Mouse (Mus musculus): Measurements from ENCODE around the gene Fgd3.

The Fgd3 gene

DNA sequence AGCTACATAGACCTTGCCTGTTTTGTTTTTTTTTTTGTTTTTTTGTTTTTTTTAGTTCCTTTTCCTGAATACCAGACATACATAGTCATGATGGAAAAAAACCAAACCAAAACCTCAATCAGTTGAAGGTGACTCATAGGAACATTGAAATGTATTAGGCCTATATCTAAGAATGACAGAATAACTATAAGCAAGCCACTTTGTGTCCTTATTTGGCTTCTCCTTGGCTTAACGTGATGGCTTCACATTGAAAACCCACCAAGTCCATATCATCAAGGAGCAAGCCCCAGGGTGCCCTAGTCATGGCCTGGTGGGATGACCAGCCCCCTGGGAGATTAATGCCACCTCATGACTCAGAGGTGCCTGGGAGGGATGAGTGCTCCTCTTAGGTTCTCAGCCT lies 19.3 kb downstream of the Fgd3 start:
- DNase-seq = no peak

- DNase-seq = no peak
These were observed 21.4 kb downstream of the Fgd3 start for GRCm38 (mm10) chr13:49298514-49299381.

- no peak for DNase-seq
These were observed 23.8 kb downstream of the Fgd3 start for GRCm38 (mm10) chr13:49296270-49296669.

GRCm38 (mm10) chr13:49294108-49294507 lies 26.0 kb downstream of the Fgd3 start:
- DNase-seq = no peak

GRCm38 (mm10) chr13:49291949-49292348 lies 28.2 kb downstream of the Fgd3 start:
- no peak for DNase-seq

DNA sequence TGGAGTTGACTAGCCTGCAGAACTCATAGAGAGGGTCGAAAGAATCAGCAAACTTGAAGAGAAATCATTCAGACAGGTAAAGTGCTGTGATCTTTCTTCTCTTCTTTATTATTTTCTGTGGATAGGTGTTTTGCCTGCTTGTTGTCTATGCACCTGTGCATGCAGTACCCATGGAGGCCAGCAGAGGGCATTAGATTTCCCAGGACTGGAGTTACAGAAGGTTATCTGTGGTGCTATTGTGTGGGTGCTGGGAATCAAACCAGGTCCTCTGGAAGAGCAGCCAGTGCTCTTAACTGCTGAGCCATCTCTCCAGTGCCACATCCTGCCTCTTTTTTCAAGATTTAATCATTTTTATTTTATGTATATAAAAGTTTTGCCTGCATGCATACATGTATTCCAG lies 28.7 kb downstream of the Fgd3 start:
- DNase-seq = no peak

GRCm38 (mm10) chr13:49287224-49287623 lies 32.9 kb downstream of the Fgd3 start:
- no peak for DNase-seq

DNA sequence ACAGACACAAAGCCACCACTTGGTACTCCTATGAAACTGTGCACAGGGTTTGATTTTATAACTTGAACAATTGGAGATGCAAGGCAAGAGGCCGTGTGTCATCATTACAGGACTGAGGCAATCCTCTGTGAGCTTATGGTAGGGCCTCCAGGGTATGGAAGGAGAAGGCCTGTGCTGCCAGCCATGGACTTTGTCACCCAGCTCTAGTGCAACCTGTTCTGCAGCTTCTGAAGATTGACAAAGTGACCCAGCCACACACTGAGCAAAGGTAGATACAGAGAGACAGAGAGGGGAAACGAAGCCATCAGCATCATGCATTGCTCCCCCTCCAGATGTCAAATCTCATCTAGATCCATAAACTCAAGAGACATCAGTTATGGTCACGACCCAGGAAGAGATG lies 33.4 kb downstream of the Fgd3 start:
- no peak for DNase-seq

DNA sequence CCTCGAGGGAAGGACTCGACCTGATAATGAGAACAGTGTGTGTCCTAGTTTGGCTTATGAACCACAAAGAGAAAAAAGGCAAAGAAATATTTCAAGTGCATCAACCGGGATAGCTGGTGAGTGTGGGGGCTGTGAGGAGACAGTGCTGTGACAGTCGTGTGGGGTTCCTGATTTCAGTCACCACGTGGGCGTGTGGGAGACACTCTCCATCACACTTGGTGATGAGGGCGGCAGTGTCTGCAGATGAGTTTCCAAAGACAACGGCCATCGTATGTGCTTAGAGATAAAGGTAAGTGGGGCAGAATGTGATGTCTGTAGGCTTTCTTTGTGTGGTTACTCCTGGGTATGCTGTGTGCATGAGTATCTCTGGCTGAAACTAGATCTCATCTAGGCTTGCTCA lies 36.4 kb downstream of the Fgd3 start:
- DNase-seq = no peak

DNA sequence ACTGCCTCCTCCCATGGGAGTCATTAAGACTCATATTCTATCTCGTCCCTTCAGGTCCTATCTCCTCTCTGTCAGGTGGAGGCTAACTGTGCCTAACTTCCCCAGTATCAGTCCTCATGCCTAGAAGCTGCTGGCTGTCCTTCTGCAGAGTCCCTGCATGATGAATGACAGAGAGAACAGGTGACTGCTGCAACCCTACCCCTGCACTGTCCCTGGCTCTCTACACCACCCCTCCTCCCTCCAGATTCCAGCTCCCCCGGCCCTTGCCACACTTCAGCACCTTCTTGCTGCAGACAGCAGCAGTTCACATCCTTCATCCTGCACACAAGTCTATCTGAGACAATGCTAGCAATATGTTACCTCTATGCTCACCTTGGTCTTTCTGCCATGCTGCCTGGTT lies 37.9 kb downstream of the Fgd3 start:
- DNase-seq = no peak

DNA sequence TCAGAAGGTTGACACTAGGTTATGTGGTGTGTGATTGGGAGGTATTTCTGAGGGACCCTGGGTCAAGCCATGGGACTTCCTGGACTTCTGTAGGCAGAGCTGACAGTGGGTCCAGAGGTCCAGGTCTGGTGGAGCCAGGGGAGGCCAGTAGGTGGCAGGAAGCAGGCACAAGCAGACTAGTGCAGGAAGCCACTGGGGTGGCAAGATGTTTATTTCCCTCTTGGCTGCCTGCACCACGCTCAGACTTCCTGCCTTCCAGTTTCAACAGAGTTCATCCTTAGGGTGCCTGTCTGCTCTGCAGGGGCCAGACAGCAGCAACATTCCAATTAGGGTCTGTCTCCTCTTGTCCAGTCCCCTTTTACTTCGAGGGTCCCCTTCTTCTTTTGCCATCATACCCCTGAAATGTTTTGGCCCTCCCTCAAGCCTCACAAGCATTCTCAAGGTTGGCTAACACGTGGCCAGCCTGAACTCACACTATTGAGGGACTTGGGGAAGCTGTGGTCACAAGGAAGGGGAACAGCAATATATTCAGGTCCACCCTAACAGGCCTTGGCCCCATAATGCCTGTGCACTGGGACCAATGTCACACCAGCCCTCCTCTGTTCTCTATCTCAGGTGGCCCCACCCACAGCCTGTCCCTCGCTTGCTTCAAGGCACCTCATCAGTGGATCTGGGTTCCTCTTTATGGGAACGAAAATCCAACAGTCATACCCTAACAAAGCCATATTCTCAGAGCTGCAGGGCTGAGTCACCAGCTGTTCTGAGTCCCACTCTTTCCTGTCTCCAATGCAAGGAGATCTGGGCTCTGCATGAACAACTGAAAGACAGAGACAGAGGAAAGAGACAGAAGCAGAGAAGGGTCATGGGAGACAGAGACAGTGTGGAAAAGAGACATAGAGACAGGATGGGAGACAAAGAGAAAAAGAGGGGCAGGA lies 48.0 kb downstream of the Fgd3 start:
- DNase-seq = no peak

GRCm38 (mm10) chr13:49270500-49270899 lies 49.6 kb downstream of the Fgd3 start:
- no peak for DNase-seq

DNA sequence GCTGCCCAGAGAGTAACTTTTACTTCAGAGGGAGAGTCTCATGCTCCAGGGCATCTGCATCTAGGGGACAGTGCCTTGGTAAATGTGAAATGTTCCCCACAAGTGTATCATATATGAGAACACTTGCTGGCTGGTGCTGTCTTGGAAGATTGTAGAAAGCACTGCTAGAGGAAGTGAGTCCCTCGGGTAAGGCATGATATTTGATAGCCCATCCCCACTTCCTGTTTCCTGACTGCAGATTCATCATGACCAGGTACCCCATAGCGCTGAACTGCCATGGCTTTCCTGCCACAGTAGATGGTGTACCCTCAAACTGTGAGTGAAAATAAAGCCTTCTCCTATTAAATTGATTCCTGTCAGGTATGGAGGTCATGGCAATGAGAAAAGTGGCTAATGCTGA lies 52.5 kb downstream of the Fgd3 start:
- DNase-seq = no peak

- DNase-seq = no peak
These were observed 59.9 kb downstream of the Fgd3 start for GRCm38 (mm10) chr13:49260036-49260722.

GRCm38 (mm10) chr13:49257819-49258313 lies 62.2 kb downstream of the Fgd3 start:
- DNase-seq = no peak

DNA sequence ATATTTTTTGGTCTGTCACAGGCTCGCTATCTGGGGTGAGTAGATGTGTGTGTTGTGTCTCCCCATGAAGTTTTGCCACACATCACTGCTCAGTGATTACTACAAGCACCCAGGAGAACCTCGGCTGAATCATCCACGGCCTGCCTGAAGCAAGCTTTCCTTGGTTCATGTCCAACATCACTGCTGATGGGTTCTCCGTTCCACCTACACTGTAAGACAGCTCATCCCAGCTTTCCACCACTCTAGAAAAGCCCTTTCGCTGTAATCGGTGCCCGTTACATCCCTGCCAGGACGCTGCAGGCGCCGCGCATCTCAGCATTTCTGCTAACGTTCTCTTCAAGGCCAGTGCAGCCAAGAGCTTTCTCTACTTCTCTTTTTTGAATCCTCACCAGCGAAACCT lies 67.4 kb downstream of the Fgd3 start:
- DNase-seq = no peak

GRCm38 (mm10) chr13:49252113-49252512 lies 68.0 kb downstream of the Fgd3 start:
- no peak for DNase-seq

DNA sequence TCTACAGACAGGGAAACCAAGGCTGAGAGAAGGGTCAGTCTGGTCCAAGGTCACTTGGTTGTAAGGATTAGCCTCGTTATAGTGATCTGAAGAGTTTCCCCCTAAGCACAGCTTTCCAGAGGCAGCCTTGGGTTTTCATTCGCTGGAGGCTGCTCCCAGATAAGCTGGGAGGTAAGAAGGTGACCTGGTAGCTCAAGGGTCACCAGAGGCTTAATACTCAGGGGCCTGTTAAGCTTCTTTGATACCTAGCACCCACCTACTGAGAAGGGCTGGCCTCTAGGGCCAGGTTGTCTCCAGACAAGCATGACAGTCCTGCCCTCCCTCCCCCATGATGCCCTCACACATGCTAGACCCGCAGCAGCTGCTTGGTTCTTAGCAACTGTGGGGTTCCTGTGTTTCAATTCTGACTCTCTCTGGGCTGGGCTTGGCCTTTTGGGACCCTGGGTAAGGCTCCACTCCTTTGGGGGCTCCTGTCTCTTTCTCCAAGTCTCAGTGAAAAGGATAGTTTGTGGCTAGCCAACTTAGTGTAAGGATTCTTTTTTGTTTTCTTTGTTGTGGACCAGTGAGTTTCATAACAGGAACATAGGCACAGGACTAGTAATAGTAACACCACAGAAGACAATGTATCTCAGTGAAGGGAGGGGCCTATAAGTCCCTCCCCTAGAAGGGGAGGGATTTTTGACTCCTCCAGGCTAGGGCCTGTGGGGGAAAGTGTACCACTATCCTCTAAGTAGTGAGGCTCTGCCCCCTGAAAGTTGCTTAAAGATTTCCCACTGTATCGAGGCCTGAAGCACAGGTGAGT lies 69.2 kb downstream of the Fgd3 start:
- DNase-seq = no peak

- DNase-seq = no peak
These were observed 70.5 kb downstream of the Fgd3 start for GRCm38 (mm10) chr13:49249634-49250033.

- no peak for DNase-seq
These were observed 71.2 kb downstream of the Fgd3 start for GRCm38 (mm10) chr13:49248923-49249322.

- DNase-seq = no peak
These were observed 71.6 kb downstream of the Fgd3 start, which contains the start of gene Susd3 for GRCm38 (mm10) chr13:49248467-49248862. Gene Susd3 (minus strand): TSS chr13:49248706.

Measured in embryo, embryonic 11 days (tissue).